Mouse (Mus musculus): ENCODE measurements around the gene Btbd35f7. TPM values are rescaled to one million over a fixed set of nuclear protein-coding genes. Genes with fewer than 3 reads are reported as not detected.
"Not testable (repeated sequence)": the region's sequence is repeated elsewhere in the genome, so short reads cannot be mapped to it uniquely, and the experiment has no call there.

The Btbd35f7 gene
- not detected in 2 replicates for polyA plus RNA-seq (2012; rRNA removed)

DNA sequence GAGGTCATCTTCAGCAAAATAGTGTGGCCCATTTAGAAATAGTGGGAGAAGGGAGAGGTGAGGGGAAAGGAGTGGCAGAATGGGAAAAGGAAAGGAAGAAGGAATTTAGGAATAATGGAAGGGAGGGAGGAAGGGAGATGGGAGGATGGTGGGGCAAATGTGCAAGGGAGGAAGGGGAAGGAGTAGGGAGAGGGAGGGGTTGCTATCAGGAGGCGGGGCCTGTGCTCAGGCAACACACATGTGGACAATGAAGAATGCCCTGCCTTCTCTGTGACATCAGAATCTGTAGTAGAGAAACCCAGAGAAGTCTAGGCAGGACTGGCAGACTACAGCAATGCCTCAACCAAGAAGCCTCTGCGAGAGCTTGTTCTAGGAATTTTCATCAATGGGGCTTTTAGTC, at the start of gene Btbd35f7:
Gene Btbd35f7 (plus strand): TSS at position 301 of the 400 bp plus-strand sequence.
- WGBS = no CpG with 5 or more reads among the region's 2 CpGs
- H3K27ac ChIP-seq (ENCODE audit: insufficient read depth, low read length); H3K27me3 ChIP-seq (ENCODE audit: control insufficient read depth, insufficient read depth, low read length); DNase-seq; H3K4me3 ChIP-seq (replicated peaks; ENCODE audit: insufficient read depth, low read depth, low read length); H3K4me1 ChIP-seq (ENCODE audit: control insufficient read depth, insufficient read depth, low read length): not testable (repeated sequence)

Other genes starting within 250 kb of the Btbd35f7 start
- not detected in 2 replicates for gene Mycs, start 199.8 kb upstream of the Btbd35f7 start, polyA plus RNA-seq (2012; rRNA removed)

Measured in cerebellum, adult 2 months (tissue).